Mouse (Mus musculus): ENCODE results near the gene Il17d.

Il17d gene

GRCm38 (mm10) chr14:57524671-57525387, at the start of gene Il17d:
Gene Il17d (plus strand): TSS chr14:57524777.
- DNase-seq: peak in 1 of 2 experiments; percentile 47

GRCm38 (mm10) chr14:57475057-57475456, 49.5 kb upstream of the Il17d start:
- DNase-seq: no peak

- no peak for DNase-seq
Measured at GRCm38 (mm10) chr14:57482262-57482661, 42.3 kb upstream of the Il17d start.

- DNase-seq: no peak
Measured at GRCm38 (mm10) chr14:57484183-57484582, 40.4 kb upstream of the Il17d start.

GRCm38 (mm10) chr14:57489696-57490095, 34.9 kb upstream of the Il17d start:
- DNase-seq: no peak

GRCm38 (mm10) chr14:57493840-57494239, 30.7 kb upstream of the Il17d start:
- no peak for DNase-seq

- DNase-seq: no peak
Measured at GRCm38 (mm10) chr14:57503729-57504128, 20.8 kb upstream of the Il17d start.

DNA sequence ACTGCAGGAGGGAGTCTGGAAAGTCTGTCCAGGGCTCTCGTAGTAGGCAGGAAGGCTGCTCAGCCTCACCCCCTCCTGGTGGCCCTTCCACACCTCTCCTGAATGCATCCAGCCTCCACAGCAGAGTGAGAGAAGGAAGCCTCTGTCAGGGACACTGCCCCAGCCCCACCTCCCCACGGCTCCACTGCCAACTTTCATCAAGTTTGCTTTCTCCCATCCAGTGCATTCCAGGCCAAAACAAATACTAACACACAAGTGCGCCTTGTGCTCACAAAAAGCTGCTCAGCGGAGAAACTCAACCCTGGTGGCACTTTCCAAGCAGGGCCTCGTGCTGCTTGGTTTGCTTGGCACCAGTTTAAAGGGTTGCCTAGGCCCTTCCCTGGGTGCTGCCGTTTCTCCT, 15.0 kb upstream of the Il17d start:
- no peak for DNase-seq

- DNase-seq: no peak
Measured at GRCm38 (mm10) chr14:57515156-57515762, 9.3 kb upstream of the Il17d start.

- DNase-seq: no peak
Measured at GRCm38 (mm10) chr14:57517001-57517400, 7.6 kb upstream of the Il17d start.

DNA sequence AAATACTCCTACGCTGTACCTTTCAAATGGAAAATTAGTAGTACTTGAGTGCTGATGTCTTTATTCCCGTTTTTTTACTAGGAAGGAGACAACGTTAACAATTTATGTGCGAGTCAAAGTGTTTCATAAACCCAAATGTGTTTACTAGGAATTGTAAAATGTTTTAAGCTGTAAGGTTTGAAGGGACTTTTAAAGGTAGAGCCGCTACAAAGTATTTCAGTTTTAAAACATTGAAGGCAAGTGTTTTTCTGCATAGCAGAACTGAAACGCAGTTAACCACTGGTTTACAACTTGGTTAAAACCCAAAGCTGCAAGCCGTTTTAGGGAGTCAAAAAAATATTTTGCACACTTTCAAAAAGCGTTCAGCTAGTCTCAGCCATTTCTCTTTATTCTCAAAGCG, 815 bp upstream of the Il17d start:
- no peak for DNase-seq

DNA sequence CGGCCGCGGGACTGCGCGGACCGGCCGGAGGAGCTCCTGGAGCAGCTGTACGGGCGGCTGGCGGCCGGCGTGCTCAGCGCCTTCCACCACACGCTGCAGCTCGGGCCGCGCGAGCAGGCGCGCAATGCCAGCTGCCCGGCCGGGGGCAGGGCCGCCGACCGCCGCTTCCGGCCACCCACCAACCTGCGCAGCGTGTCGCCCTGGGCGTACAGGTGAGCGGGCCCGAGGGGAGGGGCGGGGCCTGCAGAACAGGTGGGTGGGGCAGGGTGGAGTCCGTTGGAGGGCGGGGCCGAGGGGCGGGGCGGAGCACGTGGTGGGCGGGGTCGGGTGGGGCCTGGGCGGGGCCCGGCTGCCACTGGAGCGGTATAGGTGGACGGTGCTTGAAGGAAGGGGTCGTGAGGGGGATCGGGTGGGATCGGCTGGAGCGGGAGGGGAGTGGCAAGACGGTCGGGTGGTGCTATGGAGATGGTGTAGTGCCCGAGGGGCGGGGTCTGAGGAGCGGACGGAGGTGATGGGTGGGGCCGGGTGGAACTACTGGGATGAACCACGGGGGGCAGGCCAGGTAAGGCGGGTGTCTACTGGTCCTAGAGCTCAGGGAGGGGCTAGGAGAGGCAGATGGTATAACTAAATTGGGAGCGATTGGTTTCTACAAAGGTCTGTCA, 942 bp downstream of the Il17d start:
- DNase-seq: peak; percentile 74 to 89

DNA sequence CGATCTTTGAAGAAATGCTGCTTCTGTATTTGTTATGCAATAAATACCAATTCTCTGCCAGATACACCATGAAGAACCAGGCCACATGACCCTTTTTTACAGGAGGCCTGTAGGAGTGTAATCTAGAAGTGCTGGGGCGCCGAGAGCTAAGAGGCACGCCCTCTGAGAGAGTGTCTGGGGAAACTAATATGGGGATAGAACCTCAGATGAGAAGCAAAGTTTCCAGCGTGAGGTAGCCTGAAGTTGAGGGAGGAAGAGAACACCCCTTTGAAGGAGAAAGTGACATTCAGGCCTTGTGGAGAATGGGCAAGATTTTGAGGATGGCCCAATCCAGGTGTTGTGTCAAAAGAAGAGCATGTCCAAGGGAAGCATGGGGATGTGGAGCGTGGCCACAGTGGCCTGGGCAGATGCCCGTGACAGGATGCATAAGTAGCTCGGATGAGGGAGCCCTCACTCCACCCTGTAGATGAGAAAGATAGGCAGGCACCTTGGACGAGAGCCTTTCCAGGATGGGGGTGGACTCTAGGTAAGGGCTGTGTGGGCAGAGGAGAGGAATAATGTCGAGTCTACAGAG, 1.6 kb downstream of the Il17d start:
- no peak for DNase-seq

DNA sequence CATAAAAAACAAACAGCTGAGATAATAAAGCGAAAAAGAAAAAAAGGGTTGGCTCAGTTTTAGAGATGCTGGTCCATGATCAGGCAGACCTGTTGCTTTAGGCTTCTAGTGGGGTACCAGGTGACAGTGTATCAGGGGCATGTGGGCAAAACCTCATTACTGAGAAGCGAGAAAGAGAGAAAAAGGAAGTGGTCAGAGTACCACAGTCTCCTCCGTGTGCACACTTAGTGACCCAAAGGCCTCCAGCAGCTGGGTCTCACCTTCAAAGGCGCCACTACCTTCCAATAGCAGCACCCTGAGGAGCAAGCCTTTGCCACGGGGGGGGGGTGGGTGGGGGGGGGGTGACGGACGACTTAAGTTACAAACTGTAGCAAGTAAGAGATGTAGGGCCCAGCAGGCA, 2.5 kb downstream of the Il17d start:
- no peak for DNase-seq

DNA sequence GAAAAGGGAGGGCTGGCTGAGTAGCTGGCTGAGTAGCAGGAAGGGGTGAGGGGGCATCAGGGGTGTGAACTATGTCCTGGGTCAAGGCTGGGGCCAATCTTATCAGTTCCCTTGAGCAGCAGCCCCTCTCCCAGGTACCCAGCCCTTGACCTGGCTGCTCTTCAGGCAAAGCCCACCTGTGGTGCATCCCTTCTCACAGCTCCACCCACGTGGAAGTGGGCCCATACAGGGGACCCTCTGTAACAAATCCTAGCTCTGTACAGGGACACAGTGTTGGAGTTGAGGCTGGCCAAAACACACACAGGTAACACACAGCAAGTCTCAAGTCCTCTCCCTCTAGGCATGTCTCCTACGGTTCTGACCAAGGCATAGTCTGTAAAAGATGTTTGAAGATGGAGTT, 3.0 kb downstream of the Il17d start:
- DNase-seq: no peak

DNA sequence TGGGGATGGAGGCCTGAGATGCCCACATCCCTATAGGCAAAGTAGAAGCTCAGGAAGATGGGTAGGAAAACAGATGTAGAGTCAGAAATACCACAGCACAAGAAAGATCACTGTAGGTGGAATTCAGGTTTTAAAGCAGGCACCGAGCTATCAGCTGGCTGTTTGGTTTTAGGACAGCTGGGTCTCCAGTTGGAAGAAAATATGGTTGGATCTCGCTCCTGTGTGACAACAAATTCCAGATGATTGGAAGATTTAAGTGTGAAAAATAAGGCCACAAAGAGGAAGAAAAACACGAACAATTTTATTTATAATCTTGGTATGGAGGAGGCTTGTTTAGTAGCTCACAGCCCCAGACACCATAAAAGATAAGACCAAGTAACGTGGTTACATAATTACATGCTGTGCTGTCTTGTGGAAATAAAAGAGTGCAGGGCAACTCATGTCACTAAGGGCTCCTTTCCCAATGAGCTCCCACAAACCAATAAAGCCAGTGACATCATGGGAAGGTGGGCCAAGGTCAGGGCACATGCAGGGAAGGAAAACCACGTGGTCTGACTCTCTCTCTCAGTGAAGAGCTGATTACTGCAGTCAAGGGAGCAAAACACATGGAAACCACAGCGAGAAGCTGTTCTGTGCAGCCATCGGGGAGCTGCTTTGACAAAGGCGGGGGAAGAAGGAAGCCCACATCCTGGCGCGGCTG, 4.7 kb downstream of the Il17d start:
- DNase-seq: no peak

DNA sequence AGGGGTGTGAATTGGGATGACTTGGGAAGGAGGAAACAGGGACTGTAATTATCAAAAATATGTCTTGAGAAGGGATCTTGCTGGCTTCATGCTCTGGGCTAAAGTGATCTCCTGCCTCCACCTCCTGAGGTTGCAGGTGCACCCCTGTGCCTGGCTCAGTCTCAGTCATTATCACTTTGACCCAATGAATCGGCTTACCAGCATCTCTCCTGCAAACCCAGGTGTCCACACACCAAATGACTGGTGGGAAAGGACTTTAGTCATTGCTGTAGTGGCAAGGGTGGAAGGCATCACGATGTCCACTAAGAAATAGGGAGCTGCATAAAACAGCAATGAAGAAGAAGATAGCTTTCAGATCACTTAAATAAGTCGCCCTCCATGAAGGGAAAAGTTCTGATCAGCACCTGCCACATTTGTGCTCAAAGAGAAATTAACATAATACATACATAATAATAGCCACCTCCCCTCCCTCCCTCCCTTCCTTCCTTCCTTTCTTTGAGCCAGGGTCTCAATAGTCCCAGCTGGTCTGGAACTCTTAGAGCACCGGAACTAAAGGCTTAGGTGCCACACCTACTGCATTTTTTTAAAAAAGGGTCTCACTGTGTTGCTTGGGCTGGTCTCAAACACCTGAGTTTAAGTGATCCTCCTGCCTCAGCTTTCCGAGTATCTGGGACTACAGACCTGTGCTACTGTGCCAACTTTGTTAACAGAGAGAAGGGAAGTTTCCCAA, 5.4 kb downstream of the Il17d start:
- DNase-seq: no peak

GRCm38 (mm10) chr14:57532577-57532976, 8.0 kb downstream of the Il17d start:
- no peak for DNase-seq

- DNase-seq: peak; percentile 61 to 72
Measured at GRCm38 (mm10) chr14:57533214-57533613, 8.6 kb downstream of the Il17d start.

DNA sequence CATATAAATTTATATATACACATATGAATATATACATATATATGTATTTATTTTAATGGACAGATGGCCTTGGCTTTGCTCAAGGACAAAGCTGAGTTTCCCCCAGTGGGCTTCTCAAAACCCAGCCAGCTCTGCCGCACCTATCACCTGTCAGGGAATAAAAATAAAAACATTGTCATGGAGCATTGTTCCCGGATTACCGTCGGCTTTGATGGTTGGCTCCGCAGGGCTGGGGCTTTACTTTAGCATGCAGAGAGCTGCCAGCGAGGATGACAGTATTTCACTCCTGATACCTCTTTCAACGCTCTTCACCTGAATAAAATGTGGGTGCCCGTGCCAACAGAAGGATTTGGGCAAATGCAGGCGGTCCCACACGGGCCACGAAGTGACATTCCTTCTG, 9.3 kb downstream of the Il17d start:
- DNase-seq: no peak

DNA sequence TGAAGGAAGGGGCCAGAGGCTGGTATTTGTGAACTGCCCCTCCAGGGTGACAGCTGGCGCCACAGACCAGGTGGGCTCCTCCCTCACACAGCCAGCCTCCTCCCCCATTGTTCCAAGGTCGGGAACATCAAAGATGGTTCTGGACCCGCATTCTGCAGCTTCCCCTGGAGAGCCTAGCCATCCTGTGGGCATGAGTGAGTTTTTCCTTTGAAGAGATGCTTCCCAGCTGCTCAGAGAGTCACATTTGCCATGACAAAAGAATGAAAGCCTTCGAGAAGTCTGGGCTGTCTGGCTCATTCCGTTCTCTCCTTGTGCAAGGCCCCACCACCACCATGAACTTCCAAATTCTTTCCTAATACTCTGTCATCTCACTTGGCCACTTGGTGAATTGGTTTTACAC, 9.8 kb downstream of the Il17d start:
- no peak for DNase-seq

- peak; percentile 18 to 52 for DNase-seq
Measured at GRCm38 (mm10) chr14:57534961-57535360, 10.4 kb downstream of the Il17d start.
